Mouse (Mus musculus) cerebellum, adult 11 months (tissue): Measurements from ENCODE around the gene Rps28.
A peak's percentile ranks its signal among the peaks of the same experiment; 100 is the strongest.
"Not testable (repeated sequence)": the region's sequence is repeated elsewhere in the genome, so short reads cannot be mapped to it uniquely, and the experiment has no call there.

Experiments used
- DNase-seq: peaks from one replicate; pipeline ENCODE4 v3.0.0; 2022

Rps28 gene

DNA sequence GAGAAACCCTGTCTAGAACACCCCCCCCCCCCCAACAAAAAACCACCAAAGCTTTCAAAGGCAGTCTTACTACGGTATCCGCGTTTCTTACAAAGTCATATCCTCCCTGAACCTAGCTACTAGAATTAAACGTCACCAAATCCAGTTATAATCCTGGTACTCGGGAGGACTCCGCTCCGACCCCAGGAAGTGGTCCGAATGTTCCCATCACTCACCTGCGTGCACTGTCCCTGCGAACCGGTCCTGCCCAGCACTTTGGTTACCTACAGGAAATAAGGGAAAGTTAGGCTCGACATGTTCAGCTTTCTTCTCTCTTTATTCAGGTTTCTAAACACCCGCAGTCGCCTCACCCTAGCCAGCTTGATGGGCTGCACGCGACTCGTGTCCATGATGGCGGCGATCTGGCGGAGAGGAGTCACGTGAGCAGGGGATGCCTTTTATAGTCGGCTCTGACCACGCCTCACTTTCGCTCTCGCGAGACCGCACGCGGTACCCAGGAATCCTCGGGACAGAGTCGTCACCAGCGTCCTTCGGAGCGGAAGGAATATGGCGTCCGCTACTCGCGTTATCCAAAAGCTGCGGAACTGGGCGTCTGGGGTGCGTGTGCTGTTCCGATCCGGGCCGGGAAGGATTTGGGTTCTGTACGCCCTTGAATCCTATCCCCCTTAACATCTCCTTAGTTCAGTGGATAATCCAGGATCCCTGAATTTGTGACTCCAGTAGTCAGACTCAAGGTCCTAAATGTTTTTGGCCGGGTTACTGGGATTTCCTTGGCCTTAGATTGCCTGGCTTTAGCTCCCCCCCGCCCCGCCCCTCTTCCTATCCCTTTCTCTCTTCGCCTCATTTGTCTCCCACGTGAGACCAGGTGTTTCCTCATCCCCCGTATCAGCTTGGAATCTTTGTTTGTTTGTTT lies at the start of gene Rps28, which contains the start of gene Ndufa7:
Rps28 (minus strand) TSS at position 479 of the 913 bp plus-strand sequence.
Ndufa7 (plus strand) TSS at position 489 of the 913 bp plus-strand sequence.
- peak; percentile 96 for DNase-seq

DNA sequence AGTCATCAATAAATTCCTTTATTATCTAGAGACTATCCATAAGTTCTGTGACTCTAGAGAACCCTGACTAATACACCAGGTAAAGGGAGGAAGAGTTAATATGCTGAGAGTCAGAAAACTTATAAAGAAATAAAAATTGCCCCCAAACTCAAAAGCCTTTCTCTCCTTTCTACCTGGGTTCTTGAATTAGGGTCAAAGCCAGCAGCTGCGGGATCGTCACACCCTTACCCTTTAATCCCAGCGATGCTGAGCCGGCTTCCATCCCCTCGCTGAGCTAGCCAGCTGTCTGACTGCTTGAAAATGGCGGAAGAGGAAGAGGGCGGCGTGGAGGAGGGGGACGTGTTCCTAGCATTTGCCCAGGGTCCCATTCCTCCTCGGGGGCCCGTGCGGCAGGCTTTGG lies 49.2 kb upstream of the Rps28 start, which contains the start of gene Gm7029:
Gm7029 (plus strand) TSS at position 301 of the 400 bp plus-strand sequence.
- not testable (repeated sequence) for DNase-seq

DNA sequence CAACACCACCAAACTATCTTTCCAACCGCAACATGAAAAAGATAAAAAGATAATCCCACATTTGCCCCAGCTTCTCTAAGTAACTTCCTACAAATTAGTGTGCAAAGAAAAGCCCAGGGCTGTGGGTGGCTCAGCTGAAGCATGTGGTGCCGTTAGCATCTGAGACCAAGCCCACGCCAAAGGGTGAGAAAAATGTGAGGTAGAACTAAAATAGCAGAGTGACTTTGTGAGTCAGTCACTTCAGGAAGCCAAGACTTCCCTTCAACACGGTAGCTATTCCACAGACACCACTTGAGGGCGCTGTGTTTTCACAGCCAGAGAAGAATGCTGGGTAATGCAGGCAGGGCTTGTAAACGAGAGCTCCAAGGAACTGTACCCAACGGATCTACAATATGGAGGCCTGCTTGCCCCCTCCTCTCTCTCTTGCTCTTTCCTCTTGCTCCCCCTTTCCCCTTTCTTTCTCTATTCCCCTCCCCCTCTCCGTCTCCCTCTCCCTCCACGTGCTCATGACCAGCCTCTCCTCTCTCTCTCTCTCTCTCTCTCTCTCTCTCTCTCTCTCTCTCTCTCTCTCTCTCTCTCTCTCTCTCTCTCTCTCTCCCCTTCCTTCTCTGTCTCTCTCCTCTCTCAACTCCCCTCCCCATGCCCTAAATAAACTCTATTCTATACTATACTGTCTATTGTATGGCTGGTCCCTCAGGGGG lies 41.1 kb upstream of the Rps28 start:
- no peak for DNase-seq

DNA sequence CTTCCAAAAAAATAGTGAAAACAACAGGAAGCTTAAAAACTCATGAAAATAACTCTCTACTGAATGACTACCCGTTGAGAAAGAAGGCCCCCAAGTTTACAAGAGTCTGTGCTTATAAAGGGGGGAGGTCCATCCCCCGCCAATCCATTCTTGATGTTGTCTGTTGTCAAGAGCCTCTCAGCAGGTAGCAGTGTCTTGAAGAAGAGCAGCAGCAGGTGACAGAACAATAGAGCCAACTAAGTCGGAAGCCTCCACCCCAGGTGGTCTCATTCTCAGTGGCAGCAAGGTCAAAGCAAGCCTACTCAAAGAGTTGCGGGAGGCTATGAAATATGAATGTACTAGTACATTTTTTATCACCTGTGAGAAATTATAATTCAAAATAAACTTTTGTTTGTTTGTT lies 33.5 kb upstream of the Rps28 start:
- DNase-seq: no peak

DNA sequence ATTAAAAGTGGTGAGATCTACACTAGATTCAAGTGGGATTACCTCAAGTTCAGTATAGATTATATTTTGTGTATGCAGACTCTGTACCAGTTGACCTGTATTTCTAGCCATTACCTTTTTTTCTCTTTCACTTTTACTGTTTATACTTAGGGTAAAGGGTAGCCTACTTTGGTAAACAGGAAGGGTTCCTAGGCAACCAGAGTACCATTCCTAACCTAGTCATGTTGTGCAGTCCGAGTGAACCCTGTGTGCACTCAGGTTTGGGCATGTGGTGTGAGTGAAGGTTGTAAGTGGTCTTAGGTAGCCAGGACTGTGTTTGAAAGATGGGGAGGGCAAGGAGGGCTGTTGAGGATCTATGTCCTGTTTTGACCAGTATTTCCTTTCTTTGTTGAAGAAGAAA lies 27.0 kb upstream of the Rps28 start:
- DNase-seq: no peak

DNA sequence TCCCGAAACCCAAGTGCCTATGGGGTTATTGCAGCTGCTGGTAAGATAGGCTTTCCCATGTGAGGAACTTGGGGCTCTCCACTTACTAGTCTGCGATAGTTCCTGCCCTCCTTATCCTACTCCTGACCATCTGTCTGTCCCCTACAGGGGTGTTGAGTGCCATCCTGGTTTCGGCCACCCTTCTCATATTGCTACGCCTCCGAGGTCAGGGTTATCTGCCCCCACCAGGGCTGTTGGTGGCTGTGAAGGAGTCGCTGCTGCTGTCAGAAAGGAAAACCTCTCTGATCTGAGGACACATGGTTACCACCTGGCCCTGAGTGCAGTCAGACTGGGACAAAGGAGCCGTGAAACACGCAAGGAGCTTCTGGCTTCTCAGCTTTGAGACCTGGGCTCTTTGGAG lies 23.8 kb upstream of the Rps28 start:
- DNase-seq: no peak

DNA sequence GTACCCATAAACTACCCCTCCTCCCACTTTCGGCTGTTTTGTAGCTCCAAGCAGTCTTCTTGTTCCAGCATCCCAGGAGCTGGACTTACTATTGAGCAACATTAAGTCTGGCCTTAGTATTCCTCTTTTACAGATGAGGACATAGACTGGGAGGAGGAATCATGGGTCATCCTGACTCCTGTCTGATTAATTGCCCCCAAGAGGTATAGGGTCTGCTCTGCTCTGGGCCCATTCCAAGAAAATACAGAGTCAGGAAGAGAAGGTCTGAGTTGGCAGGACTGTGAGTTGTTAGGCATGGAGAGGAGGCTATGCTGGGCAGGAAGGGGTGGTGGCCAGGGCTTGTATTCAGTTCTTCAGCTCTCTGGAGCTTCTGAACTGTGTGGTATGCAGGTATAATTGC lies 19.8 kb upstream of the Rps28 start:
- no peak for DNase-seq

DNA sequence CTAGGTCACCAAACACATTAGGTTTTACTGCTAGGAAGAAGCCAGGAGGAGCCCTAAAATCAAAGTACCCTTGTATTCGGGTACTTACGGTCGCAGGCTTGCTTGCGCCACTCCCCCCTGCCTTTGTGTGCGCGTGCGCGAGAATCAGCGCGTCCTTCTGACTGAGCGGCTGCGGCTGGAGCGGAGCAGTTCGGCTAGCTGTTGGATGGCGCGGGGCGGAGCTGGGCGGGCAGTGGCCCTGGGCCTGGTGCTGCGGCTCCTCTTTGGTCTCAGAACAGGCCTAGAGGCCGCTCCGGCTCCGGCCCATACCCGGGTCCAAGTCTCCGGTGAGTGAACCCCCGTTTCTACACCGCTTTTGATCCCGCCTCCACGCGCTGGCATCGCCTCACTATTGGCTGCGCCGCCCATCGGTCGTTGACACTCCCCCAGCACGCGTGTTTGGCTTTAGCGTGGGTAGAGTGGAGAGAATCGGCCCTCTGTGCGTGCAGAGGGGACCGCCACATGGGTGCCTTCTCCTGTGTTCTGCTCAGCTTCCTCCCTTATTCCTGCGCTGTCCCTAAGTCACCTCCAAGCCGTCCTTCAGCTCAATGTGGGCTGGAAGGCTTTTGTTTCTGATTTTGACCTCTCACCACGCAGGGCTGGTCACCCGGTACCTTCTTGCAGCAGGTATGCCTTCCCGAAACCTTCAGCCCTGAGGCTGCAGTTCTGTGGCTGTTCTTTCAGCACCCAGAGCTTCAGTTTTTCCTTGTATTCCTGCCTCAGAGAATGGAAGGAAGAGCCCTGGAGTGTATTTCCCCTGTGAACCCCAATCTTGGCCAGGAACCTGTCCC lies 18.8 kb upstream of the Rps28 start, which contains the start of gene Cd320:
Cd320 (plus strand) TSS at position 126 of the 830 bp plus-strand sequence.
- peak; percentile 90 for DNase-seq

DNA sequence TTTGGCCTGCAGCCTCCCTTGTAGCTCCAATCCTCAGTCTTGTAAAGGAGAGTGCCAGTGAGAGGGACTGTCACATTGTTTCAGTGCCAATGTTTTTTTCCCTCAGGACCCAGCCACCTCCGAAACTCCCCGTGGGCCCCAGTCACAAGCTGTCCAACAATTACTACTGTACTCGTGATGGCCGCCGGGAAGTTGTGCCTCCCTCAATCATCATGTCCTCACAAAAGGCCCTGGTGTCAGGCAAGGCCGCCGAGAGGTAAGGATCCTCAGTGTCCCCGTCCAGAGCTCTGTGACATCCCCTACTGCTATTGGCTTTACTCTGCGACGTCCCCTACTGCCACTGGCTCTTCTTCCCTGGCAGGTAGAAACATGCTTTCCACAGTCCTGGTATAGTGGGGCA lies 5.2 kb upstream of the Rps28 start:
- DNase-seq: no peak

DNA sequence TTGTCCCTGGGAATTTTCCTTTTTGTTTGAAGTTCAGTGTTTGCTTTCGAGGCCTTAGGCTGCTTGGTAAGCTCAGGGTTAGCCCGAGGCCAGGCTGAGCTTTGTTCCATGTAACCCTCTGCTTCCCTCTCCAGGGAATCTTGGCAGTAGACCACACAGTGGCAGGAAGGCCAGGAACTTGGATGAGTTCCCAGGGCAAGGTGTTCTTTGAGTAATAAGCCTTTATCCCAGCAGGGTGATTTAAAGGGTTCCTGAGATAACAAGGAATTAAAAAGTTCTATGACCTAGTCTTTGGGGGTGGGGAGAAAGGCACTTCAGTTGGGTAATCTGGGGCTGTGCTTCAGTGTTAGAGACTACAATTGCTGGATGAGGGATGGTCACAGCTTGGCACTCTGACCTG lies 4.5 kb upstream of the Rps28 start:
- DNase-seq: peak; percentile 53

DNA sequence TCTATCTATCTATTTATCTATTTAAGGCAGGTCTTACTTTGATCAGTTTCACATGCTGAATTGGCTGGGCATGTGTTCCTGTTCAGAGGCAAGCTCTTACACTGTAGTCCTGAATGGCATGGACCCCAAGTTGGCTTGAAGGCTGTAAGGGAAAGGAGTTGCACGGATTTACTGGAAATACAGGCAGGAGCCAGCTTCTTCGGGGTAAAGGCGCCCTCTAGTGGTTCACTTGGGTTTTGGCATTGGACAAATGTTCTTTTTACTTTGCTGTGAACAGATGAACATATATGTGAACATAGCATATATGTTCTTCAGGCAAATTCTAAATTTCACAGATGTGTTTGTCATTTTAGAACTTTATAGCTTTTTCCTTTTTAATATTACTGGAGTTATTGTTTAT lies 2.5 kb upstream of the Rps28 start:
- DNase-seq: peak; percentile 69

DNA sequence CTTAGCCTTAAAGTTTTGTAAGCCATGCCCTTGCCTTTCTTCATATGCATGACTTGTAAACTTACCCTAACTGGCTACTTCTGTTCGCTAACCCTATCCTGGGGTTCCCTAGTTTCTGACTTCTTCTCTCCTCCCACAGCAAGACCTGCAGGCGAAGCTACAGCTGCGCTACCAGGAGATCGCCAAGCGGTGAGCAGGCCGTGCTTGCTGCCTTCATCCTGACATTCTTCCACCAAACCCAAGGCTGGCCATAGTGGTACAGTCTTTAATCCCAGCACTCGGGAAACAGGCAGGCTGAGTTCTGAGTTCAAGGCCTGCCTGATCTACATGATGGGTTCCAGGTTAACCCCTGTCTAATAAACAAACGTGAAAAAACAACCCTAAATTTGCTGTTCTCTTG lies 1.1 kb upstream of the Rps28 start:
- DNase-seq: no peak

DNA sequence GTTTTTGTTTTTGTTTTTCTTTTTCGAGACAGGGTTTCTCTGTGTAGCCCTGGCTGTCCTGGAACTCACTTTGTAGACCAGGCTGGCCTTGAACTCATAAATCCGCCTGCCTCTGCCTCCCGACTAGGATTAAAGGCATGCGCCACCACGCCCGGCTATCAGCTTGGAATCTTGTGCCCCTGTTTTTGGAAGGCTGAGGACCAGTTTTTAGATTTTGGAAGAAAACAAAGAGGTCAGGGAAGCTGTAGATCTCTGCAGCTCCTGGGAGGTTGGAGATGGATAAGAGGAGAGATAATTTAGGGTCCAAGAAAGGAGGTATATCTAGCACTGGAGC lies 602 bp upstream of the Rps28 start:
- DNase-seq: not testable (repeated sequence)

DNA sequence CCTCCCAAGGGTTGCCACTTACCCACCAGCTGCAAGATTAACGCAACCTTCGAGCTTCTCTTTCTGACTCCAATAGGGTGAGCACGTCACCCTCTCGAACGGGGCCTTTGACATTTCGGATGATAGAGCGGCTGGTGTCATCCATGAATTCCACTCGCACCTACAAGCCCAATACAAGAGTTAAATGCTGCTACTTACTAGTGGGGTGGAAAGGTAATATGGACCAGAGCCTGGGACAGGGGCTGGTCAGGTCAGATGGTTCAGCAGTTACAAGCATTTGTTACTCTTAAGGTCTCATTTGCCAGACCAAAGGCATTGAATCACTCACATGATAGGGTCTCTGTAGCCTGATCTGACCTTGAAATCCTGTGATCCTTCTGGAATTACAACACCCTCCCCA lies 1.2 kb downstream of the Rps28 start:
- not testable (repeated sequence) for DNase-seq

DNA sequence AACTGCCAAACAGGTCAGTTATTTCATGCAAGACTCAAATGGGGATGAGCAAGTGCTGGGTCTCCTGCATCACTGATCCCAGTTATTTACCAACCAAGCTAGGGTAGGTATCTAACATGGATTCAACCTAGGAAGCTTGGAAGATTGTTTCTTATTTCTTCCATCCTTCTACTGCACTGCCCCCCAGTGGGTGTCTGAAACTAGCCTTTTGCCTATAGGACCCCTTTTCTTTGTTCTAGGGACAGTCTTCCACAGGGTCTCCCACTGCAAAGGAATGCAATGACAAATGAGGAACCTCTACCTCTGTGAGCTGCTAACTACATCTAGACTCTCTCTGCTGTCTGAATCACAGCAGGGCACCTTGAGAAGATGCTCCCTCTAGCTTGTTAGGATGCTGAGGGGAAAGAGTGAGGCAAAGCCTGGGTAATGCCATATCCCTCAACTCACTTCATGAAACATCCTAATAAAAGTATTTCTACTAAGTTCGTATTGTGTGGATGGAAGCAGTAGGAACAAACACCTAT lies 1.9 kb downstream of the Rps28 start:
- no peak for DNase-seq

DNA sequence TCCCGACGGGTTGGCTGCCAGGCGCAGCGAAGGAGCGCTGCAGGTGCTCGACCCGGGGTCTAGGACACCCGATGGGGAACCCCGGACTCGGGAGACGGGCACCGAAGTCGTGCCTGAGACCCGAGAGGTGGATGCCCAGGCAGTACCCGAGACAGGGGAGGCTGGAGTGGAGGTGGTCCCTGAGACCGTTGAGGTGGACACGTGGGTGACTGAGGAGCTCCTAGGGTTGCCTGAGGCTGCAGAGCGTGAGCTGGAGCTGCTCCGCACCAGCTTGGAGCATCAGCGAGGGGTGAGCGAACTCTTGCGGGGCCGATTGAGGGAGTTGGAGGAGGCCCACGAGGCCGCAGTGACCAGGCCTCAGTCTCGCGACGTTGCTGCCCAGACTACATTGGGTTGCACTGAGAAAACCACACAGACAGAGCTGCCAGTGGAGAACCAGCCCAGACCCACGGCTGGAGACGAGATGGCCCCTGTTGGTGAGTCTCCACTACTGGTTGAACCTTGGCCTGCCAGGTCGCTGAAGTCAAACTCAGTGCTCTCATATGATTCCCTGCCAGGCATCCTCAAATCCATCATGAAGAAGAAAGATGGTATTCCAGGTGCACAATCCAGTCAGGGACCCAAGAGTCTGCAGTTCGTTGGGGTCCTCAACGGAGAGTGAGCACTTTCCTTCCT lies 6.3 kb downstream of the Rps28 start:
- no peak for DNase-seq

DNA sequence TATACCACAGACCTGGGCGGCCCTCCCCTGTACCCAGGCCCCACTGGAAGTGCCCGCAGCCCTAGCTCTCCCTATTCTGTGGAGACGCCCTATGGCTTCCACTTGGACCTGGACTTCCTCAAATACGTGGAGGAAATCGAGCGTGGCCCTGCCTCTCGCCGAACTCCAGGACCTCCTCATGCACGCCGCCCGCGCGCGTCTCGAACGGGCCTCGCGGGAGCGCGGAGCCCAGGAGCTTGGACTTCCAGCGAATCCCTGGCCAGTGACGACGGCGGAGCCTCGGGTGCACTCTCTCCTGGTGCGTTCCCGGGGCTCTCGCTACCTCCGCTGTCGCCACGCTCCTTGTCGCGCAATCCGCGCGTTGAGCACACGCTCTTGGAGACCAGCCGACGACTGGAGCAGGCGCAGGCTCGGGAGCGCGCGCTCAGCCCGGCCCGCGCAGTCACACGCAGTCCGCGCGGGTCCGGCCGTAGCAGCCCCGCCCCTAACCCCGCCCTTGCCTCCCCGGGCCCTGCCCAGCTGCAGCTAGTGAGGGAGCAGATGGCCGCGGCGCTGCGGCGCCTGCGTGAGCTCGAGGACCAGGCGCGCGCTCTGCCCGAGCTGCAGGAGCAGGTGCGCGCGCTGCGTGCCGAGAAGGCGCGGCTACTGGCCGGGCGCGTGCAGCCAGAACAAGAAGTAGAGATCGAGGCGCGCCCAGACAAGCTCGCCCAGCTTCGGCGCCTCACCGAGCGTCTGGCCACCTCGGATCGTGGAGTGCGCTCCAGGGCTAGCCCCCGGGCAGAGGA lies 7.0 kb downstream of the Rps28 start:
- peak; percentile 92 for DNase-seq

DNA sequence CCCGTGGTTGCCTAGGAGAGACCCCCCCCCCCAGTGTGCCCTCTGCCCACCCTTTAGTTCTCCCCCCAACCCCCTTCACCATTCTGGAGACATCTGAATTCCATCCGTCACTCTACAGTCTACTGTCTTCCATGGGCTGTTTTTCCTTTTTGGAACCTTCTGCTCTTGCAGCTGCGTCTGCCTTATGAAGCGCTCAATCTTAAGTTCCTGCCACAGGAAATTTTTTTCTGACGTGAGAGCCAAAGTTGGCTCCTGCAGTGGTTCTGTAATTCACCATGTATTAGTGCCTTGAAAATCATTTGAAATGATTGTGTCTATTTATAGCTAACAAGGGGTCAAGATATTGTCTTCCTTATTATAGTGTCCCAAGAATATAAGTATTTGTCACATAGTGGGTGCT lies 7.8 kb downstream of the Rps28 start:
- DNase-seq: no peak

DNA sequence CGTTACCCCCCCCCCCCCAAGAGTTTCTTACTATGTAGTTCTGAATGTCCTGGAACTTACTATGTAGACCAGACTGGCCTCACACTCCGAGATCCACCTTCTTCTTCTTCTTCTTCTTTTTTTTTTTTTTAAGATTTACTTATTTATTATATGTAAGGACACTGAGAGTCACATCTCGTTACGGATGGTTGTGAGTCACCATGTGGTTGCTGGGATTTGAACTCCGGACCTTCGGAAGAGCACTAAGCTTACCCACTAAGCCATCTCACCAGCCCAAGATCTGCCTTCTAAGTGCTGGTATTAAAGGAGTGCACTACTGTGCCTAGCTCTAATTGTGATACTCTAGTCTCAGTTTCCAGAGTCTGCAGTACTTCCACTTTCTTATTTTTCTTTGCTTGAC lies 9.0 kb downstream of the Rps28 start:
- DNase-seq: no peak

DNA sequence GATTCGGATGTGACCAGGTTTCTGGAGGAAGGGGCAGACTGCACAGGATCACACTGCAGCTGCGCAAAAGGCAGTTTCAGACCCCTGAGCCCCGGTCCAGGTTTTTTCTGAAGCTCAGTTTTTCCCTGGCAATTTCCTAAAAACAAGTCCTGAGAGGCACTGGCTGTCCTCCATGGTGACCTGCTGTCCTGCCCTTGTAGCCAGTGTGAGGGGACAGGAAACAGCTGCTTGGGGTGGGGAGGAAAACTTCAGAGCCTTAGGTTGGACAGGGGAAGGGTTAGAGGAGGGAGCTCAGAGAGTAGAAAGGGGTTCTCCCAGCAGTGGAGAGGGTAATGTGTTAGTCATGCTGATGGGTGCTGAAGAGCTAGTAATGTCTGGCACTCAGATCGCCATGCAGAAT lies 11.4 kb downstream of the Rps28 start:
- DNase-seq: no peak

DNA sequence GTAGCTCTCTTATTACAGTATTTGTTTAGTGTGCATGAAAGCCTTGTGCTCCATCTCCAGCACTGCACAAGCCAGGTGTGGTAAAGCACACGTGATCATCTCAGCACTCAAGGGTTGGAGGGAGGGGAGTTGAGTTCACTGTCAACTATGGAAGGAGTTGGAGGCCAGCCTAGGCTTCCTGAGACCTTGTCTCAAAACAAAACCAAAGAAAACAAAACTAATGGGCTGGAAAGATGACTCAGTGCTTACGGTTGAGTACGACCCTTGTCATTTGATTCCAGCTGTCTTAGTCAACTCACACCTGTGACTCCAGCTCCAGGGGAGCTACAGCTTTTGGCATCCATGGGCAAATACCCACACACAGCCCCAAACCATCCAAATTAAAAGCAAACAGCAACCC lies 11.9 kb downstream of the Rps28 start:
- DNase-seq: no peak

DNA sequence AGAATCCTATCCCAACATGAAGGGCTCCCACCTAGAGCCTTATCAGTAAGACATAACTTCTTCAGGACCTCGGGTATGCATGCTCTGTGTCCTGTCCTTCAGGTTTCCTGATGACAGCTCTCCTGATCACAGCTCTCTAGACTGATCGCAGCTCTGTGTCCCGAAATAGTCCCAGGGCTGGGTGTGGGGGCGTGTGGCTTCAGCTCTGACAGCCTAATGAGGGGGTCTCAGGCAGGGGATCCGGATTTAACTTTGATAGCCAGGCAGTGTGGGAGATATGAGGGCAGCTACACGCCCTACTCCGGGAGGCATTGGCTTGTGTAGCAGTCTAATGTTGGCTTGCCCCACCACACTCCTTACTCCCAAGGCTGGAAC lies 13.2 kb downstream of the Rps28 start:
- DNase-seq: no peak
